Mouse (Mus musculus) liver, embryonic 14.5 days (tissue): ENCODE data around the gene Hoxb3.

Experiments used
- CTCF ChIP-seq: IDR thresholded peaks from 2 replicates; pipeline ENCODE4 v1.5.1; 2016; ENCODE audit warnings: antibody characterized with exemption, low read depth, control low read depth
- EP300 ChIP-seq: IDR thresholded peaks from 2 replicates; pipeline ENCODE4 v1.6.1; 2016; ENCODE audit warnings: antibody characterized with exemption, low read depth

GRCm38 (mm10) chr11:96347717-96348116 lies 24.6 kb downstream of the Hoxb3 start:
- TF ChIP-seq CTCF (no peak), EP300 (no peak)
